Mouse (Mus musculus) liver, adult 2 months (tissue): ENCODE results near the gene Il22ra2. TPM values are rescaled to one million over a fixed set of nuclear protein-coding genes. Genes with fewer than 3 reads are reported as not detected.

Source experiments
- DNase-seq: peaks from one replicate; pipeline ENCODE4 v3.0.0-alpha.2; 2011; ENCODE audit warnings: low read depth, low spot score; ENCODE audit errors: extremely low read depth
- H3K27ac ChIP-seq: fragments of 200-500 bp; replicated peaks from 2 replicates; pipeline ENCODE4 v1.5.1; 2012; ENCODE audit warnings: low read depth, mild to moderate bottlenecking, control low read depth, inconsistent platforms, low read length; ENCODE audit not compliant: insufficient read depth
- H3K27me3 ChIP-seq: fragments of 200-500 bp; 2 replicates; pipeline ENCODE4 v1.6.1; 2012; ENCODE audit warnings: mild to moderate bottlenecking, moderate library complexity, low read length, inconsistent platforms; ENCODE audit not compliant: control insufficient read depth, insufficient read depth
- H3K36me3 ChIP-seq: fragments of 200-500 bp; 2 replicates; pipeline ENCODE4 v1.6.1; 2012; ENCODE audit warnings: low read length, inconsistent platforms; ENCODE audit not compliant: control insufficient read depth, insufficient read depth
- H3K4me1 ChIP-seq: fragments of 200-500 bp; 2 replicates; pipeline ENCODE4 v1.6.1; 2011; ENCODE audit warnings: low read length; ENCODE audit not compliant: control insufficient read depth, insufficient read depth
- H3K4me3 ChIP-seq: fragments of 200-500 bp; 2 replicates; pipeline ENCODE4 v1.5.1; 2011; ENCODE audit warnings: low read depth, mild to moderate bottlenecking, control low read depth, low read length, moderate library complexity; ENCODE audit not compliant: insufficient read depth
- H3K79me2 ChIP-seq: fragments of 200-500 bp; 2 replicates; pipeline ENCODE4 v1.6.1; 2012; ENCODE audit warnings: inconsistent platforms, mild to moderate bottlenecking, low read length, moderate library complexity; ENCODE audit not compliant: control insufficient read depth, insufficient read depth
- H3K9ac ChIP-seq: fragments of 200-500 bp; 2 replicates; pipeline ENCODE4 v1.6.1; 2012; ENCODE audit warnings: low read depth, mild to moderate bottlenecking, control low read depth, inconsistent platforms, low read length
- CTCF ChIP-seq: fragments of 200-500 bp; IDR thresholded peaks from 2 replicates; pipeline ENCODE4 v1.5.1; 2011; ENCODE audit warnings: low read depth, low read length, control low read depth
- POLR2A ChIP-seq: fragments of 200-500 bp; IDR thresholded peaks from 2 replicates; pipeline ENCODE4 v1.6.1; 2011; ENCODE audit warnings: low read length, control low read depth; ENCODE audit not compliant: insufficient read depth; ENCODE audit errors: extremely low read depth
- WGBS: fragments of 180-500 bp; shearing (Covaris S2); methylation state at CpG from one replicate; pipeline ENCODE4 v1.1.7; 2018; 5-methylcytosine and 5-hydroxymethylcytosine counted together
- polyA plus RNA-seq: library from polyadenylated mRNA; depleted of rRNA; stranded (reverse); fragments of >200 nt; gene quantifications from 2 replicates; pipeline ENCODE4 v1.2.3, GENCODE M21; 2012
- total RNA-seq: library from RNA; depleted of rRNA; stranded (reverse); fragments of >200 nt; gene quantifications from 2 replicates; pipeline ENCODE4 v1.2.3, GENCODE M21; 2014

The Il22ra2 gene
- total and polyA plus RNA-seq, 2 experiments = not detected

DNA sequence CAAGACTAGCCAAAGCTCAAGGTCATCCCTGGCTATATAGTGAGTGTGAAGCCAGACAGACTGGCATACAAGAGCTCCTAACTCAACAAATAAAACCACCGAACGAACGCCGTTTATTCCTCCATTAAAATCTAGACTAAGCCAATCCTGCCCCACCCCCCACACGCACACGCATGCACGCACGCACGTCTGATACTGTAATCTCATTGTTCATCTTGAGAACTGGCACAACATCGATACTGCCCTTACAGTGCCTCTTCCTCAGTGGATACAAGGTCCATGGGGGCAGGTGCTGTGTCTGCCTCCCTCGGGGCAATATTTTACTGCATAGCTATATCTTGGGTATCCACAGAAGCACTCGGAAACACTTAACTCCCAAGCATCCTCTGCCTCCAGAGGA, 32.2 kb upstream of the Il22ra2 start:
- H3K79me2 ChIP-seq = peaks cover 6% of the 10 kb centered on the region; the same call in 1 of the 2 replicates
- DNase-seq = no peak
- no peaks in the 10 kb centered on the region for H3K36me3 ChIP-seq
- H3K4me3 ChIP-seq = no peak overlapping the region
- TF ChIP-seq CTCF = no peak
- TF ChIP-seq POLR2A = no peak
- no peak overlapping the region for H3K9ac ChIP-seq
- no peak overlapping the region for H3K27ac ChIP-seq
- 88% methylated on average over 12 of the region's 12 CpGs for WGBS
- H3K4me1 ChIP-seq = peaks cover 7% of the 10 kb centered on the region
- no peaks in the 10 kb centered on the region for H3K27me3 ChIP-seq

DNA sequence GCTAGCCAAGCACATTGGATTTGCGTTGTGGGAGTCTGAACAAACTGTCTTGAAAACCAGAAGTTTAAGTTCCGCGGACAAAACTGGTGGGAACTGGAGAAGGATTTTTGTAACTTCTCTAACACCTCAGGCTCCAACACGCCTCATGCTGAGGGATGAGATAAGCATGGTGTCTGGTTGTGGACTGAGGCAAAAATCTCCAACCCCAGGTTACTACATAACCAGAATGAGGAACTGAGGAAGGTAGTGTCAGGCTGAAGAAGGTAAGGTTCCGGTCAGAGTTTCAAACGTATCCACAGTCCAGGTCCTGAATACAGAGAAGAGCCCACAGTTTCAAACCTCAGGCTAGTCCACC, 30.5 kb upstream of the Il22ra2 start:
- WGBS = 26% methylated on average over 6 of the region's 6 CpGs
- TF ChIP-seq POLR2A (no peak), CTCF (no peak)
- H3K36me3 ChIP-seq = no peaks in the 10 kb centered on the region
- H3K4me1 ChIP-seq = peaks cover 7% of the 10 kb centered on the region
- H3K9ac ChIP-seq = peak overlapping the region; percentile 26; the same call in 1 of the 2 replicates
- peak overlapping the region; percentile 32 for H3K27ac ChIP-seq
- H3K4me3 ChIP-seq = peak overlapping the region; percentile 32; the same call in 1 of the 2 replicates
- no peak for DNase-seq
- H3K79me2 ChIP-seq = peaks cover 11% of the 10 kb centered on the region; the same call in 1 of the 2 replicates
- no peaks in the 10 kb centered on the region for H3K27me3 ChIP-seq

DNA sequence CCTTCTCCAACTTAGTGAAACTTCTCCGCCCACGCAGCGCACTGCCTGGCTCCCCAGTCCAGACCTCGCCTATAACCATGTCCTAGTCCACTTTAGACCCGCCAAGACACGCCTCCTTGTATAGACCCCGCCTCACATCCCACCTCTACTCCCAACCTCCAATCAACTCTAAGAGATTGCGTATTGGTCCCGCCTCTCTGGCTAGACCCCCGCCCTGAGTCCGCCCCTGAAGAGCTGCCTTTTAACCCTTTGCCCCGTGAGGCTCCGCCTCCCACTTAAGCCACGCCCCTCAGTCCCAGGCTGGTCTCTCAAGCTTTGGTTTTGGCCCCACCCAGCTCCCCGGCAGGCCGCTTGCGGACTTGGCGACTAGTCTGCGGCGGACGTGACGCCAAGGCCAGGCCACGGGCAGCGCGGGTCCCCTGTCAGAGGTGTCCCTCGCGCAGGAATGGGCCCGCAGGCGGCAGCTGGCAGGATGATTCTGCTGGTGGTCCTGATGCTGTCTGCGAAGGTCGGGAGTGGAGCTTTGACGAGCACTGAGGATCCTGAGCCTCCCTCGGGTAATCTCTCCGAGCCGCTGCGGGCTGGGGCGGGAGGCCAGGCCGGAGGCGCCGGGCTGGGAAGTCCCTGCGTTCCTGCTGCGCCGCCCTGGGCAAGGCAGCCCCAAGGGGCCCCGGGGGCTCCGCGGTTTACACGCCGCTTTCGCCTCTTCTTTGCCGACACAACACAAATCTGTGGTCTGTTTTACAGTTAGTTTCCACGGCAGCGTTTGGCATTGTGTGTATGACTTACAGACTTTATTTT, 30.0 kb upstream of the Il22ra2 start, which contains the start of gene Ifngr1:
Gene Ifngr1, plus strand, starts transcription at position 309 of the 801 bp plus-strand sequence.
- under 1% methylated on average over 52 of the region's 52 CpGs for WGBS
- TF ChIP-seq POLR2A (peak; percentile 91), CTCF (no peak)
- Histone ChIP-seq H3K79me2 (peaks cover 11% of the 10 kb centered on the region; the same call in 1 of the 2 replicates), H3K36me3 (no peaks in the 10 kb centered on the region), H3K27me3 (no peaks in the 10 kb centered on the region), H3K4me3 (peak within 1 kb of the TSS; percentile 92), H3K9ac (peak within 1 kb of the TSS; percentile 91), H3K4me1 (peaks cover 7% of the 10 kb centered on the region), H3K27ac (peak within 1 kb of the TSS; percentile 88)
- peak; percentile 98 for DNase-seq

DNA sequence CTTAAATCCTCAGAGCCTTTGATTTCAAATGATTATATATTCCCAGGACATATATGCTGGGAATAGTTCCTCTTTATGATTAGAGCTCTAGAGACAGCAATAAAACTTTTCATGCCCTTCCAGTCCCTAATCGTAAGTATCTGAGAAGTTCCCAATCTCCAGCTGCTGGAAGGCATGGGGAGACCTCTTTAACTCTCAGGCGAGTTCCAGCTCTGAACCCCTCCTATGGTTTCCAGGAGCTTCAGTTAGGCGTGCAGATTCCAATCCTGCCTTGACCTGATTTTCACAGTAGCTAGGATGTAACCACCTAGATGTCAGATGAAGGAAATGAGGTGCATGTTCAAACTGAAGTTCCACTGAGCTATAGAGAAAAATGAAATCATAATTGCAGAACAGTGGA, 29.2 kb upstream of the Il22ra2 start:
- whole genome bisulfite sequencing = under 1% methylated on average over 3 of the region's 3 CpGs
- no peak overlapping the region for H3K27ac ChIP-seq

DNA sequence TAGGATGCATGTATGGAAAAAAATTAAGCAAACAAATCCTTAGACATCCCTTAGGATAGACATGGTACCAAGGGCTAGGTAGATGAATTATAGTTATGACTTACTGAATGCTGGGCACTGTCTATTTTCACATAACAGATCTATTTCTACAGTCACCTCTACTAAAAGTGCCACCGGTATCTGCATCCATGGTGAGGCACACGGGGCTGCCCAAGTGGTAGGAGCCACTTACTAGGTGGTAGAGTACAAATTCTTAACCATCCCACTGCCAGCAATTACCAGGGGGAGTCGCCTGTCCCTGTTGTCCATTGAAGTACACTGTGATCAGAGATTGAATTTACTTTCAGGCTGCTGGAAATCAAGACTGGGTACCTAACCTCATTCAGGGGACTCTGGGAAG, 28.5 kb upstream of the Il22ra2 start:
- H3K79me2 ChIP-seq = peaks cover 11% of the 10 kb centered on the region; the same call in 1 of the 2 replicates
- peaks cover 7% of the 10 kb centered on the region for H3K4me1 ChIP-seq
- no peak overlapping the region for H3K27ac ChIP-seq
- no peak overlapping the region for H3K4me3 ChIP-seq
- TF ChIP-seq CTCF (no peak), POLR2A (no peak)
- H3K27me3 ChIP-seq = no peaks in the 10 kb centered on the region
- H3K36me3 ChIP-seq = no peaks in the 10 kb centered on the region; the same call in 1 of the 2 replicates
- WGBS = 45% methylated on average over 3 of the region's 3 CpGs
- H3K9ac ChIP-seq = peak overlapping the region; percentile 1; the same call in 1 of the 2 replicates
- DNase-seq = no peak

More for the DNA sequence above, 29.2 kb upstream of the Il22ra2 start:
- TF ChIP-seq POLR2A = no peak
- TF ChIP-seq CTCF = no peak
- Histone ChIP-seq H3K9ac (peak overlapping the region; percentile 51; the same call in 1 of the 2 replicates), H3K4me1 (peaks cover 7% of the 10 kb centered on the region), H3K27me3 (no peaks in the 10 kb centered on the region), H3K36me3 (no peaks in the 10 kb centered on the region), H3K79me2 (peaks cover 11% of the 10 kb centered on the region; the same call in 1 of the 2 replicates), H3K4me3 (peak overlapping the region; percentile 92)
- no peak for DNase-seq
